ENCODE assay signal across 29 mouse cellular contexts in genomic region chr4:30408525-30408924, GRCm38 (mm10).
DNase-seq lines count a peak whose midpoint lies in the region; ATAC-seq and TF ChIP-seq lines count a peak whose summit lies in the region.
"Had no signal": no experiment of that assay in that cellular context is flagged by ENCODE, and none has a peak within 500 bp of the region (broad histone marks: within the 10 kb centered on the region; RNA-seq: fewer than 3 reads in every experiment).

No protein-coding gene starts in this region.

- H3K4me1 ChIP-seq in heart, postnatal 0 days (ENCODE audit: control insufficient read depth, insufficient read depth) = no peaks in the 10 kb centered on the region
- no peaks in the 10 kb centered on the region for H3K4me1 ChIP-seq in heart, embryonic 12.5 days (replicated peaks)
- H3K4me1 ChIP-seq: embryonic facial prominence, embryonic 13.5 days; embryonic facial prominence, embryonic 15.5 days; forebrain, embryonic 10.5 days; forebrain, embryonic 12.5 days had no signal

- DNase-seq in heart, adult 11 months = peak; percentile 86
- DNase-seq in heart, postnatal 25 days (ENCODE audit: low spot score) = no peak
- peak; percentile 1 for DNase-seq in heart, adult 8-10 months (ENCODE audit: low spot score)
- no peak for DNase-seq in heart, postnatal 36 days
- DNase-seq in heart, postnatal 0 days (ENCODE audit: low spot score) = peak; percentile 5
- DNase-seq: adrenal gland, adult 2 months; adrenal gland, postnatal 10 days; adrenal gland, postnatal 25 days; B cell, adult 2 months; cerebellum, adult 11 months; cerebellum, adult 18-20 months; cerebellum, adult 8-10 months; cerebellum, adult 9-11 months; cerebellum, postnatal 14 days; cerebellum, postnatal 36 days; embryo, embryonic 11 days had no signal

- TF ChIP-seq CTCF in heart, postnatal 0 days (IDR thresholded peaks at IDR 0.05; ENCODE audit: low read depth) = no peak

- H3K27ac ChIP-seq in heart, postnatal 0 days (ENCODE audit: low read depth) = no peak overlapping the region
- H3K27ac ChIP-seq in heart, embryonic 12.5 days (ENCODE audit: poor library complexity, severe bottlenecking) = no peak overlapping the region
- H3K27ac ChIP-seq: embryonic facial prominence, embryonic 13.5 days; embryonic facial prominence, embryonic 15.5 days; forebrain, embryonic 10.5 days; forebrain, embryonic 12.5 days had no signal

- no peaks in the 10 kb centered on the region for H3K36me3 ChIP-seq in heart, postnatal 0 days (replicated peaks; ENCODE audit: control insufficient read depth, insufficient read depth, low read length)
- H3K36me3 ChIP-seq in heart, embryonic 12.5 days = no peaks in the 10 kb centered on the region
- H3K36me3 ChIP-seq: embryonic facial prominence, embryonic 13.5 days; embryonic facial prominence, embryonic 15.5 days; forebrain, embryonic 10.5 days; forebrain, embryonic 12.5 days; G1E had no signal

- 0 out of 2 replicates have a peak, but pooled peaks have one; percentile 34 for TF ChIP-seq EP300 in heart, postnatal 0 days (IDR thresholded peaks at IDR 0.05; ENCODE audit: low read depth)

- ATAC-seq in heart, postnatal 0 days (ENCODE audit: insufficient read depth, low read depth) = peak; percentile 49; the same call in 1 of the 2 replicates
- ATAC-seq in heart, embryonic 12.5 days (ENCODE audit: insufficient number of reproducible peaks, low FRiP score) = no peak
- no peak for ATAC-seq in monocyte, adult 5-6 weeks (replicated peaks; ENCODE audit: insufficient number of reproducible peaks, low FRiP score, low TSS enrichment, poor library complexity, severe bottlenecking)
- ATAC-seq: activated CD4-positive, CD25-positive, alpha-beta regulatory T cell, adult 4 months; CD4-positive, CD25-positive, alpha-beta regulatory T cell, adult 4 months; forebrain, embryonic 14.5 days; Patski had no signal

- H3K4me2 ChIP-seq in heart, postnatal 0 days (ENCODE audit: low read depth, low read length) = no peak overlapping the region
- H3K4me2 ChIP-seq in heart, embryonic 12.5 days = no peak overlapping the region
- H3K4me2 ChIP-seq: embryonic facial prominence, embryonic 13.5 days; embryonic facial prominence, embryonic 15.5 days; forebrain, embryonic 12.5 days had no signal

- H3K9ac ChIP-seq in heart, postnatal 0 days (replicated peaks; ENCODE audit: low read depth, low read length) = no peak overlapping the region
- H3K9ac ChIP-seq in heart, embryonic 12.5 days = no peak overlapping the region
- H3K9ac ChIP-seq: embryonic facial prominence, embryonic 13.5 days; embryonic facial prominence, embryonic 15.5 days; forebrain, embryonic 12.5 days had no signal

- intact Hi-C loops in heart, postnatal 25 days (cut with DNase I) = no loop called here
- intact Hi-C loops in heart, postnatal 36 days (cut with DNase I) = no loop called here

- no peaks in the 10 kb centered on the region for H3K9me3 ChIP-seq in heart, postnatal 0 days (replicated peaks; ENCODE audit: control insufficient read depth, low read length)
- no peaks in the 10 kb centered on the region for H3K9me3 ChIP-seq in heart, embryonic 12.5 days (replicated peaks)
- H3K9me3 ChIP-seq: embryonic facial prominence, embryonic 13.5 days; embryonic facial prominence, embryonic 15.5 days; forebrain, embryonic 10.5 days; forebrain, embryonic 12.5 days; G1E had no signal

- no peak overlapping the region for H3K4me3 ChIP-seq in heart, postnatal 0 days (ENCODE audit: low read depth, low read length)
- H3K4me3 ChIP-seq in heart, embryonic 12.5 days = no peak overlapping the region
- H3K4me3 ChIP-seq: embryonic facial prominence, embryonic 13.5 days; embryonic facial prominence, embryonic 15.5 days; erythroblast, embryonic 14.5 days; forebrain, embryonic 10.5 days; forebrain, embryonic 12.5 days had no signal

- 8% methylated on average over 2 of the region's 2 CpGs for WGBS in heart, postnatal 0 days
- WGBS in heart, embryonic 12.5 days = 18% methylated on average over 2 of the region's 2 CpGs

- no peaks in the 10 kb centered on the region for H3K27me3 ChIP-seq in heart, postnatal 0 days (ENCODE audit: control insufficient read depth, insufficient read depth, low read length)
- H3K27me3 ChIP-seq in heart, embryonic 12.5 days (replicated peaks) = no peaks in the 10 kb centered on the region
- H3K27me3 ChIP-seq: CH12.LX; embryonic facial prominence, embryonic 13.5 days; embryonic facial prominence, embryonic 15.5 days; forebrain, embryonic 12.5 days; Patski had no signal

Comparison
In these comparisons a context has a peak if more than half of its experiments do, and no peak if none do; other contexts are left out.
1. DNase-seq: peak in heart, adult 11 months (single experiment), heart, adult 8-10 months (single experiment) and heart, postnatal 0 days (single experiment); none in heart, postnatal 25 days (single experiment) and heart, postnatal 36 days (0 of 2).